Mouse (Mus musculus): ENCODE measurements around the gene Slc24a3. TPM values are rescaled to one million over a fixed set of nuclear protein-coding genes. Genes with fewer than 3 reads are reported as not detected.

Slc24a3 gene
- polyA plus RNA-seq, 1 experiment from 2014 or later: 1.6 TPM

DNA sequence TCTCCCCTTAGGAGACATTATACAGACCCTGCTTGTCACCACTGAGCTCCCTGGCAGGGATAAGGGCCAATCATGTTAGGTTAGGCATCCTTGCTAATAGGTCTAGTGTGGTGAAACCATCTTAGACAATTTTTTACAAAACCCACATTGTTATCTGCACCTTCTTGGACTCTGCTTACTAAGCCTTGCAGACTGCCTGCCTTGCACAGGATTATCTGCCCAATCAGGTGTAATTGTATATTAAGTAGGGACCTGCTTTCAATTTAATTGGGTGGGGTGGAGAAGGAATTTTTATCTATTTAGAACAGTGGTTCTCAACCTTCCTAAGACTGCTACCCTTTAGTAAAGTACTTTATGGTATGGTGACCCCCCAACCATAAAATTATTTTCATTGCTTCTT, 394.9 kb downstream of the Slc24a3 start:
- Histone ChIP-seq H3K9me3 (no peaks in the 10 kb centered on the region), H3K4me2 (no peak overlapping the region), H3K27me3 (replicated peaks) (no peaks in the 10 kb centered on the region), H3K4me3 (no peak overlapping the region), H3K36me3 (no peaks in the 10 kb centered on the region), H3K4me1 (0 out of 2 replicates have a peak, but pooled peaks cover 6% of the 10 kb centered on the region), H3K27ac (replicated peaks) (no peak overlapping the region), H3K9ac (no peak overlapping the region)
- ATAC-seq (ENCODE audit: extremely low read depth, insufficient number of reproducible peaks, low FRiP score, low TSS enrichment): no peak

DNA sequence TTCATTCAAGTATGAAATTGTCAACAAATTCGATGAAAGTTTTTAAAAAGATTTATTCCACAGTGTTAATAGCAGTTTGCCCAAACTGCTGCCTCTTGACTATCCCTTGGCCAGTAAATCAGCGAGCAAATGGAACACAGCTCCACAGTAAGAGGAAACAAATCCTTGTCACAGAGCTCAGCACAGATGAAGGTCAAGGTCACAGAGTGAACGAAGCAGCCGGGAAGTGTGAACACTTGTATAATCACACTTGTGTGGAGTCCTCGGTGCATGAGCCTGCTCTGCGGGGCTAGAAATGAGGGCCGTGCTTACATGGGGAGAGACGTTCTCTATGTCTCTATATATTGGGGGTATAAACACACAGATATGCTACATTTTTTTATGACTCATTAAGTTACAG, 397.0 kb downstream of the Slc24a3 start:
- Histone ChIP-seq H3K4me1 (0 out of 2 replicates have a peak, but pooled peaks cover 6% of the 10 kb centered on the region), H3K9ac (no peak overlapping the region), H3K27ac (replicated peaks) (no peak overlapping the region), H3K36me3 (no peaks in the 10 kb centered on the region), H3K27me3 (replicated peaks) (no peaks in the 10 kb centered on the region), H3K9me3 (no peaks in the 10 kb centered on the region), H3K4me2 (no peak overlapping the region), H3K4me3 (no peak overlapping the region)
- ATAC-seq (ENCODE audit: extremely low read depth, insufficient number of reproducible peaks, low FRiP score, low TSS enrichment): no peak
- WGBS: 43% methylated on average over 8 of the region's 8 CpGs

GRCm38 (mm10) chr2:145566904-145567303, 399.4 kb downstream of the Slc24a3 start:
- no peak overlapping the region for H3K4me2 ChIP-seq
- 0 out of 2 replicates have a peak, but pooled peaks cover 6% of the 10 kb centered on the region for H3K4me1 ChIP-seq
- no peaks in the 10 kb centered on the region for H3K36me3 ChIP-seq
- no peaks in the 10 kb centered on the region for H3K9me3 ChIP-seq
- no peak overlapping the region for H3K27ac ChIP-seq (replicated peaks)
- no peak overlapping the region for H3K4me3 ChIP-seq
- H3K27me3 ChIP-seq (replicated peaks): no peaks in the 10 kb centered on the region
- ATAC-seq (ENCODE audit: extremely low read depth, insufficient number of reproducible peaks, low FRiP score, low TSS enrichment): no peak
- WGBS: 76% methylated on average over 2 of the region's 2 CpGs
- no peak overlapping the region for H3K9ac ChIP-seq

DNA sequence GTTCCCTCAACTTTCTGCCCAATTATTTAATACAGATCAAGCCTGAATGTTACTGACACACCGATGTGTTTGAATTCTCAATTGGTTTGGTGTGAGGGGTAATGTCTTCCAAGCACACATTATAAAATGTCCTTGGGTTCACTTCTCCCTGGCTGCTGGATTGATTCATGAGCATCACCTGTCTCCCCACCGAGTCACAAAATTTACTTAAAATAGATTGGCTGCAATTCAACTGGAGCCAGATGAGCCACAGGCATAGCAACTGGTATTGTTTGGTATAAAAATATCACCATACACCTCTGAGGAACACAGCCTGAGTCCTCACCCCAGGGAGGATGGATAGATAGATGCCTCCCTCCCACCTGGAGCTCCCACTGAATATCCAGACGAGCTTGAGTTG, 404.4 kb downstream of the Slc24a3 start:
- no peaks in the 10 kb centered on the region for H3K4me1 ChIP-seq

GRCm38 (mm10) chr2:145574148-145574547, 406.6 kb downstream of the Slc24a3 start:
- H3K4me2 ChIP-seq: no peak overlapping the region
- H3K9ac ChIP-seq: no peak overlapping the region
- H3K27me3 ChIP-seq (replicated peaks): no peaks in the 10 kb centered on the region
- H3K4me3 ChIP-seq: no peak overlapping the region
- no peaks in the 10 kb centered on the region for H3K36me3 ChIP-seq
- no peaks in the 10 kb centered on the region for H3K9me3 ChIP-seq
- ATAC-seq (ENCODE audit: extremely low read depth, insufficient number of reproducible peaks, low FRiP score, low TSS enrichment): no peak
- WGBS: 73% methylated on average over 4 of the region's 4 CpGs
- H3K27ac ChIP-seq (replicated peaks): no peak overlapping the region
- no peaks in the 10 kb centered on the region for H3K4me1 ChIP-seq

More for the DNA sequence above, 404.4 kb downstream of the Slc24a3 start:
- no peak for ATAC-seq (ENCODE audit: extremely low read depth, insufficient number of reproducible peaks, low FRiP score, low TSS enrichment)
- Histone ChIP-seq H3K27me3 (replicated peaks) (no peaks in the 10 kb centered on the region), H3K9ac (no peak overlapping the region), H3K9me3 (no peaks in the 10 kb centered on the region), H3K4me3 (no peak overlapping the region), H3K4me2 (no peak overlapping the region), H3K36me3 (no peaks in the 10 kb centered on the region), H3K27ac (replicated peaks) (no peak overlapping the region)
- WGBS: 59% methylated on average over 3 of the region's 3 CpGs

DNA sequence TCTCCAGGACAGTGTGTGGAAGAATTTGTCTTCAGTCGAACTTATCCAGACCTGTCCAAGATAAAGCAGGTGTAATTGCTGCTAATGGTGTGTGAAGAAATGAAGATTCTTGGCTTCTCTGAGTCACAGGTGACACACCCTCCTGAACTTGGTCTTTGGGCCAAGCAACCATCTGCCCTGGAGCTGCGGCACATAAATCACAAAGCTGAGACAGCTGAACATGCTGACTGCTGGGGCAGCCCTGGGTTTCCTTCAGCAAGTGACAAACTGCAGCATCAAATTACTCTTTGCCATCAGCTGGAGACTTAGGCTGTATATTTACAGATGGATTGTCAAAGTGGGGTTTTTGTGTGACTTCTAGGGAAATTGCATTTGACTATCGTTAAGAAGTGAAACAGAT, 415.5 kb downstream of the Slc24a3 start:
- Histone ChIP-seq H3K9me3 (no peaks in the 10 kb centered on the region), H3K27ac (replicated peaks) (no peak overlapping the region)
- no peak for ATAC-seq (ENCODE audit: extremely low read depth, insufficient number of reproducible peaks, low FRiP score, low TSS enrichment)

GRCm38 (mm10) chr2:145585437-145585836, 417.9 kb downstream of the Slc24a3 start:
- Histone ChIP-seq H3K27me3 (replicated peaks) (no peaks in the 10 kb centered on the region), H3K4me2 (no peak overlapping the region), H3K27ac (replicated peaks) (no peak overlapping the region), H3K4me1 (no peaks in the 10 kb centered on the region), H3K36me3 (no peaks in the 10 kb centered on the region), H3K9me3 (no peaks in the 10 kb centered on the region), H3K4me3 (no peak overlapping the region), H3K9ac (no peak overlapping the region)
- no peak for ATAC-seq (ENCODE audit: extremely low read depth, insufficient number of reproducible peaks, low FRiP score, low TSS enrichment)
- WGBS: 67% methylated on average over 3 of the region's 3 CpGs

More for the DNA sequence above, 415.5 kb downstream of the Slc24a3 start:
- no peaks in the 10 kb centered on the region for H3K27me3 ChIP-seq (replicated peaks)
- 55% methylated on average over 3 of the region's 3 CpGs for WGBS
- no peaks in the 10 kb centered on the region for H3K4me1 ChIP-seq
- H3K4me3 ChIP-seq: no peak overlapping the region
- no peaks in the 10 kb centered on the region for H3K36me3 ChIP-seq
- H3K9ac ChIP-seq: no peak overlapping the region
- no peak overlapping the region for H3K4me2 ChIP-seq

GRCm38 (mm10) chr2:145588009-145588737, 420.6 kb downstream of the Slc24a3 start:
- no peak overlapping the region for H3K4me2 ChIP-seq
- H3K9me3 ChIP-seq: no peaks in the 10 kb centered on the region
- H3K4me3 ChIP-seq: no peak overlapping the region
- no peaks in the 10 kb centered on the region for H3K27me3 ChIP-seq (replicated peaks)
- 64% methylated on average over 8 of the region's 8 CpGs for WGBS
- H3K9ac ChIP-seq: no peak overlapping the region
- no peak overlapping the region for H3K27ac ChIP-seq (replicated peaks)
- no peaks in the 10 kb centered on the region for H3K4me1 ChIP-seq
- H3K36me3 ChIP-seq: no peaks in the 10 kb centered on the region
- no peak for ATAC-seq (ENCODE audit: extremely low read depth, insufficient number of reproducible peaks, low FRiP score, low TSS enrichment)

DNA sequence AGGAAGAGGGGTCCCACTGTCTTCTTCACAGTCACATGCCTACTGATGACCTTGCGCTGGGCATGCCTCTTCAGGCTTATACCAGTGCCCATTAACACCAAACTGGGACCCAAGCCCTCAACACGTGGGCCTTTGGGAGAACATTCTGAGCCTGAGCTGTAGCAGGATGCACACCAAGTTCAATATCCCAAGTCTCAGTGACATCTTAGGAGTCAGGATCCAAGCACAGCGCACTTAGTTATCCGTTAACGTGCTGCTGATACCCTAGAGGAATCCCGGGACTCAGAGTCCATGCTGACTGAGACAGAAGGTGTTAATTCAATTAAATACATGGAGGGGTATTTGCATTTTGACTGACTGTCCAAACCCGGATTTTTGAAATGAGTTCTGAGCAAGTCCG, 424.3 kb downstream of the Slc24a3 start:
- H3K4me3 ChIP-seq: no peak overlapping the region
- no peak overlapping the region for H3K9ac ChIP-seq
- H3K4me1 ChIP-seq: no peaks in the 10 kb centered on the region
- no peak overlapping the region for H3K27ac ChIP-seq (replicated peaks)
- no peaks in the 10 kb centered on the region for H3K36me3 ChIP-seq
- H3K27me3 ChIP-seq (replicated peaks): no peaks in the 10 kb centered on the region
- WGBS: 74% methylated on average over 8 of the region's 8 CpGs
- H3K9me3 ChIP-seq: no peaks in the 10 kb centered on the region
- no peak for ATAC-seq (ENCODE audit: extremely low read depth, insufficient number of reproducible peaks, low FRiP score, low TSS enrichment)
- H3K4me2 ChIP-seq: no peak overlapping the region

DNA sequence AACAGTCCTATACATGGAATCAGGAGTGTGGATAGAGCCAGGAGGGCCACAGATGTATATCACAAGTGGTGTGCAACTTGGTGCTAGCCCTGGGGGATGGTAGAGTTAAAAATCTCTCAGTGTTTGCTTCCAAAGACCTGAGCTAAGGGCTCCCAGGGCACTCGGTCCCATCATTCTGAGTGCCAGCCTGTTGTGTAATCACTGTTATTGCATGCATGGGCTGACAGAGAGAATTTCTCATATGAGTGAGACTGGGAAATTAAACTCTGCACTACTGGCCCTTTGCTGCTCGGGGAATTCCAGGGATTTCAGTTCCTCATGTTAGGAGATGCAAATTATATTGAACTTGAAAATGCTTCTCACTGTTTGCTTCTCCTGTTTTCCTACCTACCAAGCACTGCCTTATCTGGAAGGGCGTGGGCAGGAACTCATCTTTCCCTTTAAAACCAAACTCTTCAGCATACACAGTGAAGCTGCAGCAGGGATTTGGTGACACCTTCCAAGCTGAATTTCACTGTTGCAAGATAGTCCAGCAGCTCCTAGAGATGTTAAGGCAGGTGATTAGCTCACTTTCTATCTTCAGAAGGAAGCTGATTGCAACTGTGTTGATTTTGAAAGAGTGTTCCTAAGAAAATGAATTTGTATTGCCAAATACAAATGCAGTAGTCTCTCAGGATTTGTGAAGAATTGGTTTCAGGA, 426.2 kb downstream of the Slc24a3 start:
- Histone ChIP-seq H3K4me2 (no peak overlapping the region), H3K36me3 (no peaks in the 10 kb centered on the region), H3K4me3 (no peak overlapping the region)

GRCm38 (mm10) chr2:145597866-145598265, 430.3 kb downstream of the Slc24a3 start:
- Histone ChIP-seq H3K27me3 (replicated peaks) (no peaks in the 10 kb centered on the region), H3K4me3 (no peak overlapping the region), H3K36me3 (no peaks in the 10 kb centered on the region), H3K9me3 (no peaks in the 10 kb centered on the region), H3K27ac (replicated peaks) (no peak overlapping the region), H3K9ac (no peak overlapping the region), H3K4me2 (no peak overlapping the region), H3K4me1 (no peaks in the 10 kb centered on the region)
- 83% methylated on average over 5 of the region's 5 CpGs for WGBS
- ATAC-seq (ENCODE audit: extremely low read depth, insufficient number of reproducible peaks, low FRiP score, low TSS enrichment): no peak

More for the DNA sequence above, 426.2 kb downstream of the Slc24a3 start:
- H3K27me3 ChIP-seq (replicated peaks): no peaks in the 10 kb centered on the region
- ATAC-seq (ENCODE audit: extremely low read depth, insufficient number of reproducible peaks, low FRiP score, low TSS enrichment): no peak
- H3K4me1 ChIP-seq: no peaks in the 10 kb centered on the region
- WGBS: 67% methylated on average over 3 of the region's 3 CpGs
- no peaks in the 10 kb centered on the region for H3K9me3 ChIP-seq
- no peak overlapping the region for H3K9ac ChIP-seq
- H3K27ac ChIP-seq (replicated peaks): no peak overlapping the region

GRCm38 (mm10) chr2:145607844-145608243, 440.3 kb downstream of the Slc24a3 start:
- Histone ChIP-seq H3K27me3 (replicated peaks) (no peaks in the 10 kb centered on the region), H3K4me2 (no peak overlapping the region), H3K27ac (replicated peaks) (no peak overlapping the region), H3K4me1 (peaks cover 23% of the 10 kb centered on the region), H3K36me3 (no peaks in the 10 kb centered on the region), H3K9ac (no peak overlapping the region), H3K4me3 (no peak overlapping the region), H3K9me3 (no peaks in the 10 kb centered on the region)
- ATAC-seq (ENCODE audit: extremely low read depth, insufficient number of reproducible peaks, low FRiP score, low TSS enrichment): no peak
- 77% methylated on average over 5 of the region's 5 CpGs for WGBS
